Mouse (Mus musculus) intestine, embryonic 15.5 days (tissue): Measurements from ENCODE around the gene Ak4. TPM values are rescaled to one million over a fixed set of nuclear protein-coding genes. Genes with fewer than 3 reads are reported as not detected.

Source experiments
- ATAC-seq: fragments of 200-750 bp; cut with Nextera tagmentation; 2 replicates; pipeline ENCODE4 v1.8.0; 2017; ENCODE audit warnings: moderate TSS enrichment, moderate library complexity
- H3K27ac ChIP-seq: fragments of 300-500 bp; sonication (generic); 2 replicates; pipeline ENCODE4 v1.5.1; 2015; ENCODE audit warnings: mild to moderate bottlenecking, inconsistent platforms
- H3K27me3 ChIP-seq: fragments of 300-500 bp; sonication (generic); replicated peaks from 2 replicates; pipeline ENCODE4 v1.6.1; 2015; ENCODE audit warnings: inconsistent platforms
- H3K36me3 ChIP-seq: fragments of 300-500 bp; sonication (generic); 2 replicates; pipeline ENCODE4 v1.6.1; 2015; ENCODE audit warnings: inconsistent platforms
- H3K4me1 ChIP-seq: fragments of 300-500 bp; sonication (generic); replicated peaks from 2 replicates; pipeline ENCODE4 v1.6.1; 2015; ENCODE audit warnings: inconsistent platforms
- H3K4me2 ChIP-seq: fragments of 300-500 bp; sonication (generic); replicated peaks from 2 replicates; pipeline ENCODE4 v1.6.1; 2015; ENCODE audit warnings: mild to moderate bottlenecking, inconsistent platforms
- H3K4me3 ChIP-seq: fragments of 300-500 bp; sonication (generic); replicated peaks from 2 replicates; pipeline ENCODE4 v1.5.1; 2015; ENCODE audit warnings: inconsistent platforms
- H3K9ac ChIP-seq: fragments of 300-500 bp; sonication (generic); 2 replicates; pipeline ENCODE4 v1.6.1; 2015; ENCODE audit warnings: inconsistent platforms
- H3K9me3 ChIP-seq: fragments of 300-500 bp; sonication (generic); 2 replicates; pipeline ENCODE4 v1.6.1; 2016; ENCODE audit warnings: inconsistent platforms
- WGBS: fragments of 180-500 bp; shearing (Covaris S2); methylation state at CpG from one replicate; pipeline ENCODE4 v1.1.7; 2015; 5-methylcytosine and 5-hydroxymethylcytosine counted together
- polyA plus RNA-seq: library from polyadenylated mRNA; unstranded; fragments of >200 nt; fragmentation: Nextera tagmentation; extraction: Ambion mirVana; gene quantifications from 2 replicates; pipeline ENCODE4 v1.2.1, GENCODE M21; 2015

The Ak4 gene
- polyA plus RNA-seq, 1 experiment from 2014 or later = 25.1 TPM

GRCm38 (mm10) chr4:101508851-101509577 lies 89.9 kb downstream of the Ak4 start:
- Histone ChIP-seq H3K4me1 (peaks cover 12% of the 10 kb centered on the region; the same call in 1 of the 2 replicates), H3K9me3 (no peaks in the 10 kb centered on the region), H3K4me2 (peak overlapping the region; percentile 77), H3K27ac (no peak overlapping the region), H3K9ac (peak overlapping the region; percentile 51), H3K36me3 (no peaks in the 10 kb centered on the region), H3K4me3 (peak overlapping the region; percentile 30), H3K27me3 (peaks cover 6% of the 10 kb centered on the region; the same call in 1 of the 2 replicates)
- WGBS = 9% methylated on average over 30 of the region's 30 CpGs
- peak; percentile 73 for ATAC-seq

GRCm38 (mm10) chr4:101510111-101510903 lies 91.2 kb downstream of the Ak4 start:
- Histone ChIP-seq H3K36me3 (no peaks in the 10 kb centered on the region), H3K27me3 (peaks cover 6% of the 10 kb centered on the region; the same call in 1 of the 2 replicates), H3K4me3 (no peak overlapping the region), H3K4me2 (no peak overlapping the region), H3K27ac (no peak overlapping the region), H3K9me3 (no peaks in the 10 kb centered on the region), H3K9ac (no peak overlapping the region), H3K4me1 (peaks cover 12% of the 10 kb centered on the region; the same call in 1 of the 2 replicates)
- WGBS = 82% methylated on average over 8 of the region's 8 CpGs
- no peak for ATAC-seq

DNA sequence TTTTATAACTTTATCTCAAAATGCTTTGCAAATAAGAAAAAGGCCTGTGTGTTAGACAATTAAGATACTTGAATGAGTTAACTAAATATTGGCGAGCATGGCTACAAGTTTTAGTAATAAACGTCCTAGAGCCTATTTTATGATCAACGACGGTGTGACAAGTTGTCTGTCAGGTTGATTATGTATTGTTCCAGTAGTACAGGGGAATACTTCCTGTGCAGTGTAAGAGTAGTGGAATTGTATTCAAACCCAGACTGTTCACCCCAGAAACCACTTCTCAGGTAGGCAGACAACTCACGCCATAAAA lies 91.8 kb downstream of the Ak4 start:
- ATAC-seq = no peak
- no peak overlapping the region for H3K27ac ChIP-seq
- H3K4me3 ChIP-seq = no peak overlapping the region
- no peak overlapping the region for H3K9ac ChIP-seq
- H3K36me3 ChIP-seq = no peaks in the 10 kb centered on the region
- H3K9me3 ChIP-seq = no peaks in the 10 kb centered on the region
- H3K4me2 ChIP-seq = no peak overlapping the region
- peaks cover 12% of the 10 kb centered on the region; the same call in 1 of the 2 replicates for H3K4me1 ChIP-seq
- peaks cover 6% of the 10 kb centered on the region; the same call in 1 of the 2 replicates for H3K27me3 ChIP-seq
- 50% methylated on average over 5 of the region's 5 CpGs for WGBS

DNA sequence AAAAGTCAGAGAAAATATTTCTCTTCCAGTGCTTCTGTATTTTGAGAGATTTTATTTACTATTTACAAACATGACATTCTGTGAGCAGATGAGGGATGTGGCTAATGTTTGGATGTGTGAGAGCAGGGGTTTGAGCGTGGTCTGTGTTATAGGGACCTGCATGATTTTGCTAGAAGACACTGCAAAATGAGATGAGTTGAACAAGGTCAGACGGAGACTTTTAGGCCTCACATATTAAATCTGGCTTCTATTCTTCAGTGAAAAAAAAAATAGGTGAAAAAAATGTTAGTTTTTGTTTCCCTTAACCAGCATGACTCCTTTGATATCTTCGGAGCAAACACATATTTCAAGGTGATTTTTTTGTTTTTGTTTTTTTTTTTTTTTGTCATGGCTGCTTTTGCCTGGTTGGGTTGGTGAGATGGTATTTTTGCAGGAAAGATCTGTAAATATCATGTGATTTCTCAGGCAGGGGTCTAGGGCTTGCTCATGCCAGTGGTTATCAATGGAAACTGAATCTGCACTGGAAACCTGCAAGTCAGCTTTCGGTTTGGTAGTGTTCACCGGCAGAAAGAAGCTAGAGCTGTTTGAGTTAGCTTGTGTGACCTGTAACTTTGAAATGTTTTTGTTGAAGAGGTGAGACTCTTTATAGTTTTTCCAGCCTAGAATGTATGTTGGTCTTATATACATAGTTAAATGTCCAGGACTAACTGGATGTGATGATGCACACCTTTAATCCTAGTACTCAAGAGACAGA lies 92.9 kb downstream of the Ak4 start:
- no peaks in the 10 kb centered on the region for H3K9me3 ChIP-seq
- no peak for ATAC-seq

GRCm38 (mm10) chr4:101513251-101513650 lies 94.2 kb downstream of the Ak4 start:
- ATAC-seq = no peak
- no peaks in the 10 kb centered on the region for H3K36me3 ChIP-seq
- no peak overlapping the region for H3K4me3 ChIP-seq
- H3K27ac ChIP-seq = no peak overlapping the region
- no peak overlapping the region for H3K9ac ChIP-seq
- peaks cover 9% of the 10 kb centered on the region; the same call in 1 of the 2 replicates for H3K4me1 ChIP-seq
- WGBS = 90% methylated on average over 3 of the region's 3 CpGs
- no peak overlapping the region for H3K4me2 ChIP-seq
- H3K27me3 ChIP-seq = peaks cover 6% of the 10 kb centered on the region; the same call in 1 of the 2 replicates
- no peaks in the 10 kb centered on the region for H3K9me3 ChIP-seq

More for the DNA sequence above, 92.9 kb downstream of the Ak4 start:
- Histone ChIP-seq H3K4me3 (no peak overlapping the region), H3K4me2 (no peak overlapping the region), H3K36me3 (no peaks in the 10 kb centered on the region), H3K4me1 (peaks cover 12% of the 10 kb centered on the region; the same call in 1 of the 2 replicates), H3K27me3 (peaks cover 6% of the 10 kb centered on the region; the same call in 1 of the 2 replicates), H3K9ac (no peak overlapping the region), H3K27ac (no peak overlapping the region)
- WGBS = 92% methylated on average over 5 of the region's 5 CpGs

- WGBS = 93% methylated on average over 14 of the region's 14 CpGs
- ATAC-seq = no peak
- Histone ChIP-seq H3K9ac (no peak overlapping the region), H3K4me1 (no peaks in the 10 kb centered on the region), H3K4me2 (no peak overlapping the region), H3K36me3 (no peaks in the 10 kb centered on the region), H3K9me3 (no peaks in the 10 kb centered on the region), H3K4me3 (no peak overlapping the region), H3K27me3 (no peaks in the 10 kb centered on the region), H3K27ac (no peak overlapping the region)
Observed at GRCm38 (mm10) chr4:101515853-101516252, 96.8 kb downstream of the Ak4 start.

Other genes starting within 250 kb of the Ak4 start
- gene Jak1, start 154.0 kb upstream of the Ak4 start, polyA plus RNA-seq = 71.1 and 76.5 TPM in 2 replicates
- gene Dnajc6, start 77.4 kb downstream of the Ak4 start, polyA plus RNA-seq = 1.7 and 1.9 TPM in 2 replicates
- 96.3 and 97.1 TPM in 2 replicates for gene Leprot, start 228.4 kb downstream of the Ak4 start, polyA plus RNA-seq